Mouse (Mus musculus): Measurements from ENCODE around the gene Ciao2a. TPM values are rescaled to one million over a fixed set of nuclear protein-coding genes. Genes with fewer than 3 reads are reported as not detected.

The Ciao2a gene
- total RNA-seq, 2 experiments from 2014 or later = 23.6 to 29.3 TPM

DNA sequence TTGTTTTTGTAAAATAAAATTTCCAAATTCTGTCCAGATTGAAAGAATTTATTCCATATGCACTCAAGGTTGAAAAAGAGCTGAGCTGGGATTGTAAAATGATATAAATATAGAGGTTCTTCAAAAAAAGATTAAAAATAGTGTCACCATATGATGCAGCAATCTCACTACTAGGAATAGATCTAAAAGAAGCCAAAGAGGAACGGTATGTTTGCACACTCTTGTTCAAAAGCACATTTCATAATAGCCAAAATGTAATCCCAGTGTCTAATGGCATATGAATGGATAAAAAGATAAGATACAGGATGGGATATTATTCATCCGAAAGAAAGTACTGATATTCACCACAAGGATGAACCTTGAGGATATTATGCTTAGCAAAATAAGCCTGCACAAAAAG is 6.9 kb upstream of the Ciao2a start:
- no peak for DNase-seq (ENCODE audit: extremely low spot score in 1 of 2, low spot score in 1 of 2)

DNA sequence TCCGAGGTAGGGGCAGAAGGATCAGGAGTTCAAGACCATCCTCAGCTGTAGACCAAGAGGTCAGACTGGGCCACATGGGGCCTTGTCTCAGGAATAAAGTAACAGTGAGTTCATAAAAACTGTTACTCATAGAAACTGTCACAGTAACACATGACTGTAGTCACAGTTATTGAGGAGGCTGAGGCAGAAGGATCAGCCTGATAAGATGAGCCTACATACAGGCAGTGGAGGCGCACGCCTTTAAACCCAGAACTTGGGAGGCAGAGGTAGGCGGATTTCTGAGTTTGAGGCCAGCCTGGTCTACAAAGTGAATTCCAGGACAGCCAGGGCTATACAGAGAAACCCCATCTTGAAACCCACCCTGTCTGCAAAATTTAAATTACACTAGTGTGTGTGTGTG is 6.3 kb upstream of the Ciao2a start:
- no peak for DNase-seq (ENCODE audit: extremely low spot score in 1 of 2, low spot score in 1 of 2)

GRCm38 (mm10) chr9:66120945-66121344 is 5.5 kb upstream of the Ciao2a start:
- no peak for DNase-seq (ENCODE audit: extremely low spot score in 1 of 2, low spot score in 1 of 2)

DNA sequence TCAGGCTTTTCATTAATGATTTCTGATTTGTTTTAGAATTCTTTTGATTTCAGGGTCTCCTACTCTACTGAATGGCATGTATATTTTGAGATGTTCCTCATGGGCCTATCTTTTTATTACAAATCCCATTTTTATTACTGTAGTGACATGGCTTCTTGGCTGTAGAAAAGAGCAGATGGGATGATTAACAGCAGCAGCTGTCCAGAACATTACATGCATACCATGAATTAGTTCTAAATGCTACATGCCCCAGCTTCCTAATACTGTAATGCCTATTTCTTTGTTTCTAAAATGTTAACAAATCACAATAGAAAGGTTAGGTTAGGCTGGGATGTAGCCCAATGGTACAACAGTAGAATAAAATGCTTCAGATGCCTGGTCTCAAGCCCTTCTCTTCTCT is 5.0 kb upstream of the Ciao2a start:
- no peak for DNase-seq (ENCODE audit: extremely low spot score in 1 of 2, low spot score in 1 of 2)

DNA sequence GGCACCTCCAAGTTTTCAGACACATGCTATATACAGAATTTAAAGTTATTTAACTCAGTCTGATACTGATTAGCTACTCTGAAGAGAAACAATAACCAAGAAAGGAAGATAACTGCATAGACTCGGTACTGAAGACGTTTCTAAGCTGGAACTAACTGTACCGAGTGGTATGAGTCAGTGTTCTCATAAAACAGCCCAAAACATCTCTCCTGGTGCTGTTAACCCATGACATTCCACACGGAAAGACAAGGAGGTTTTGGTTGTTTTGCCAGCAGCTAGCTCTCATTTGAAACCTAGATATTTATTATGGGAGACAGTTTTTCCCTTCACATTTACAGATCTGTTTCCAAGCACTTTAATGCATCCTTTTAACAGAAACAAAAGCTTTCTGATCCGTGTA is 2.8 kb upstream of the Ciao2a start:
- DNase-seq (ENCODE audit: extremely low spot score in 1 of 2, low spot score in 1 of 2) = no peak

DNA sequence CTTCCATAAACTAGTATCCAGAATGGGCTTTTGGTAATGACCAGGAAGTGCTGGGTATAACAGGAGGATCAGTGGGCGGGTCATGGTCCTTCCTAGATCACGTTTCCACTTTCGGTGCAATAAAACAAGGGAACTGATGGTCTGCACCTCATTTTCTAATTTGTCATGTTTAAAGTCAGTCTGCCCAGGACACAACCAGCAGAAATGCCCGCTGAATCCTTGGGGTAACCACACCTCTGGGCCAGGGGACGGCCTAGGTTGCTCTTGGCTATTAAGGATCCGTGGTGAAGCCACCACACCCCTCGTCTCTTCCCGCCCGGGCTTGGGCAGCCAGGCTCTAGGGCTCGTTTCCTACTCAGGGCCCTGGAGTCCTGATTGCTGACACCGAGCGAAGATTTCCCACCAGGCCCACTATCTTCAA is 2.3 kb upstream of the Ciao2a start:
- DNase-seq (ENCODE audit: extremely low spot score in 1 of 2, low spot score in 1 of 2) = peak in 1 of 2 experiments; percentile 21

DNA sequence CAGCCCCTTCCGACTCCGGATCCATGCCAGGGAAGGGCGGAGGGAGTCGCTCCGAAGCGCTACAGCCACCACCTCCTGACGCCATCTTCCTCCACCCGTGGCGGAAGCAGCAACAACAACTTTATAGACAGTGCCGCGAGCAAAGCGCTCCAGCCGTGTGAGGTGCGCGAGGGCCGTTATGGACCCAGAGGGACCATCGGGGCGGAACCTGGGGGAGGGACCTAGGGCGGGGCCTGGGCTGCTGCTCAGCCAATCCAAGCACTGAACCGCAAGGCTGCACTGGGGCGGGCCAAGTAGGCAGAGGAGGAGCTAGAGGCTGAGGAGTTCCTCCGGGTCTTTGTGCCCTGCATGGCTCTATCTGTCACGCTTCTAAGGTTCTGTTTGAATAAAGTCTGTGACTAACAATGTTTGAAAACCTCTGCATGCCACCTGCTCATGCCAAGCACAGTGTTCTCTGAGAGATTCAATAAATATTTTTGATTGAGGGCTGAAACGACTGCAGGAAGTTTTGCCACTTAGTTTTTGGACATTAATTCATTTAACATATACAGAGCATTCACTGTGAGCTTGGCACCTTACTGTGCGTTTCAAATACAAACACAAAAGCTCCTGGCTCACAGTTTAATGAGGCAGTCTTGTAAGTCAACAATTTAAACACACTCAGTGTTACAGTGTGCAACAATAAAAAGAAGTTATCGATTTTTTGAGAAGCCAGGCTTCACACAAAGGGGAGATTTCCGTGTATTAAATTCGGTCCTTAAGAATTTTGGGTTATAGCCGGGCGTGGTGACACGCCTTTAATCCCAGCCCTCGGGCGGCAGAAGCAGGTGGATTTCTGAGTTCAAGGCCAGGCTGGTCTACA is 1.5 kb upstream of the Ciao2a start:
- peak; percentile 83 for DNase-seq (ENCODE audit: extremely low spot score in 1 of 2, low spot score in 1 of 2)

GRCm38 (mm10) chr9:66125543-66126455 is 612 bp upstream of the Ciao2a start:
- DNase-seq (ENCODE audit: extremely low spot score in 1 of 2, low spot score in 1 of 2) = no peak

- no peak for DNase-seq (ENCODE audit: extremely low spot score in 1 of 2, low spot score in 1 of 2)
These were observed 759 bp downstream of the Ciao2a start for GRCm38 (mm10) chr9:66127193-66127546.

- no peak for DNase-seq (ENCODE audit: extremely low spot score in 1 of 2, low spot score in 1 of 2)
These were observed 1.5 kb downstream of the Ciao2a start for GRCm38 (mm10) chr9:66127884-66128283.

GRCm38 (mm10) chr9:66131466-66131865 is 5.1 kb downstream of the Ciao2a start:
- DNase-seq (ENCODE audit: extremely low spot score in 1 of 2, low spot score in 1 of 2) = no peak

- DNase-seq (ENCODE audit: extremely low spot score in 1 of 2, low spot score in 1 of 2) = no peak
These were observed 9.6 kb downstream of the Ciao2a start for GRCm38 (mm10) chr9:66135967-66136366.

GRCm38 (mm10) chr9:66138193-66138592 is 11.8 kb downstream of the Ciao2a start:
- no peak for DNase-seq (ENCODE audit: extremely low spot score in 1 of 2, low spot score in 1 of 2)

GRCm38 (mm10) chr9:66142265-66142664 is 15.9 kb downstream of the Ciao2a start:
- DNase-seq (ENCODE audit: extremely low spot score in 1 of 2, low spot score in 1 of 2) = no peak

DNA sequence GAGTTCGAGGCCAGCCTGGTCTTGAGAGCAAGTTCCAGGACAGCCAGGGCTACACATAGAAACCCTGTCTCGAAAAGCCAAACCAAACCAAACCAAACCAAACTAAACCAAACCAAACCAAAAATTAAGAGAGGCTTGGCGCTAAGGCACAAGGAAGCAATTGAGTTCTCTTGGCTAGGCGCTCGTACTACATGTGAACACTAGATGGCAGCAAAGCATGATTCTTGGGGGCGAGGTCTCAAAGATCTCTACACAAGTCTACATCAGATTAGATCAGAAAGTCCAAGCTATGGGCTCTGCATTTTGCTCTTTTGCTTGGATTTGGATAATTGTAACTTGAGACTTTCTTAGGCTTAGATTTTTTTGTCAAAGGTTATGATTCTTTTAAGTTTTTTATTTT is 17.8 kb downstream of the Ciao2a start:
- DNase-seq (ENCODE audit: extremely low spot score in 1 of 2, low spot score in 1 of 2) = peak in 1 of 2 experiments; percentile 68

DNA sequence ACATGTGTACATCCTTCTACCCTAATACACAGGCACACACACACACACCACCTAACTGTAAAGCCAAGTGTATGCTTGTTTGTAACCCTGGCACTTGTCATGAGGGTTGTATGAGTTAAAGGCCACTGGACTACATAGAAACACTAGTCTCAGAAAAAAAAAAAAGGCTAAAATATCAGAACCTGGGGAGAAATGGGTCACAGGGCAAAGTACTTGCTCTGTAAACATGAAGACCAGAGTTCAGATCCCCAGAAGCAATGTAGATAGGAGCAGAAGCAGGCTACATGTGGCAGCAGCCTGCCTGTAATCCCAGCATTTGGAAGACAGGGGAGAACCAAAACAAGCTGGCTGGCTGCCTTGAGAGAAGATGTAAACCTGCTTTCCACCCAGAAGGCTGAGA is 19.7 kb downstream of the Ciao2a start:
- DNase-seq (ENCODE audit: extremely low spot score in 1 of 2, low spot score in 1 of 2) = no peak

DNA sequence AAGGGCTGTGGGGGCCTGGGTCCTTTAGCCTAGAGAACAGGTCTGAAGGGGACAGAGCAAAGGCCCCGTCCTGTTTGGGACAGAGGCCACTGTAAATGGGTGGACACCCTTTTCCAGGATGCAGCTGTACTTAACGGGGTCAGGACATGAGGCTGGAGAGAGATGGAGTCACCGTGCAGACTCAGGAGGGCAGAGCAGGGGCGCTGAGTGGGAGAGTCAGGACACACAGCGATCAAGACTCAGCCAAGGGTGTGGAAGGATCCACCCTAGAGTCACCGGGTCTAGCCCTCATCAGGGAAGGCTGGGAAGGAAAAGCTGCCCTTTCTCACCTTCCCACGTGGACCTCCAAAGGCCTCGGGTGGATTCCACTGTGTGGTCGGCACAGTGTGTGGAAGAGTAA is 25.6 kb downstream of the Ciao2a start:
- DNase-seq (ENCODE audit: extremely low spot score in 1 of 2, low spot score in 1 of 2) = no peak

GRCm38 (mm10) chr9:66153594-66153993 is 27.2 kb downstream of the Ciao2a start:
- no peak for DNase-seq (ENCODE audit: extremely low spot score in 1 of 2, low spot score in 1 of 2)

DNA sequence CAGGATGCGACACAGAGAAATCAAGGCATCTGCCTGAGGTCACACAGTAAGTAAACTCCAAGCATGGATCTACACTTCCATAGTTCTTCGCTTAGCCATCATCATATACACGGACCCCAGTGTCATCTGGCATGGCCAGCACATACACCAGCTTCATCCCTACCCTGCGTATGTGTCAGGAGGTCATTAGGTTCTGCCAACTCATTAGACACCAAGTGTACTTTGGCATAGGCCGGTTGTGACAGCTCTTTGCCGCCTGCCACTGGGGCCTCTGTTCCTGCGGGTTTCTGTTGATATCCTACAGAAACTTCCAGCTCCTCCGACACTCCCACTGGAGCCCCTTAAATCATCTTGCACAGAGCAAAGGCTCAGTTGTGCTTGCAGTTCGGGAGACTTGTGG is 27.6 kb downstream of the Ciao2a start:
- DNase-seq (ENCODE audit: extremely low spot score in 1 of 2, low spot score in 1 of 2) = no peak

GRCm38 (mm10) chr9:66155534-66155933 is 29.1 kb downstream of the Ciao2a start:
- DNase-seq (ENCODE audit: extremely low spot score in 1 of 2, low spot score in 1 of 2) = no peak

All from layer of hippocampus, postnatal 25 days (tissue).